Mouse (Mus musculus): Measurements from ENCODE around the gene Gbp3. TPM values are rescaled to one million over a fixed set of nuclear protein-coding genes. Genes with fewer than 3 reads are reported as not detected.

Gbp3 gene
- polyA plus RNA-seq, 1 experiment = 0.11 TPM

DNA sequence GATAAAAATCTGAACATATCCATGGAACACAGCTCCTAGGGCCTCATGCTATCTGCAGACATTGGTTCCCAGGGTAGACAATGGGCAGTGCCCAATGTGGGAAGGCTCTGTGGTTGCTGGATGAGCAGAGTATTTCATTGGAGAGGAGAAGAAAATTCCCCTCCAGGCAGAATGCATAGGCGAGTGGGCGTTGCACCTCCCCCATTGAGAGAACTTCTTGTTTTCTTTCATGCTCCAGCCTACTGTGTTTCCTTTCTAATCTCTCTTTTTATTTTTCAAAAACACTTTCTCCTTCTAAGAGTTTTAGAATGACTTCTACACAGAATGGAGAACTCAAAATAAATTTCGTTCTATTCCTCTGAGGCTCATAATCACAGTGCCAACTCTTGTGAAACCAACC, 58.8 kb downstream of the Gbp3 start:
- Histone ChIP-seq H3K79me2 (ENCODE audit: control insufficient read depth, insufficient read depth) (no peaks in the 10 kb centered on the region), H3K4me3 (no peak overlapping the region), H3K4me2 (ENCODE audit: low read depth) (no peak overlapping the region), H3K27me3 (ENCODE audit: control insufficient read depth, insufficient read depth, insufficient read length) (no peaks in the 10 kb centered on the region), H3ac (ENCODE audit: control insufficient read depth, insufficient read length) (no peak overlapping the region), H3K36me3 (ENCODE audit: control insufficient read depth, insufficient read depth) (no peaks in the 10 kb centered on the region)
- TF ChIP-seq TCF3 (IDR thresholded peaks at IDR 0.05; ENCODE audit: insufficient read length, low read depth) = no peak

DNA sequence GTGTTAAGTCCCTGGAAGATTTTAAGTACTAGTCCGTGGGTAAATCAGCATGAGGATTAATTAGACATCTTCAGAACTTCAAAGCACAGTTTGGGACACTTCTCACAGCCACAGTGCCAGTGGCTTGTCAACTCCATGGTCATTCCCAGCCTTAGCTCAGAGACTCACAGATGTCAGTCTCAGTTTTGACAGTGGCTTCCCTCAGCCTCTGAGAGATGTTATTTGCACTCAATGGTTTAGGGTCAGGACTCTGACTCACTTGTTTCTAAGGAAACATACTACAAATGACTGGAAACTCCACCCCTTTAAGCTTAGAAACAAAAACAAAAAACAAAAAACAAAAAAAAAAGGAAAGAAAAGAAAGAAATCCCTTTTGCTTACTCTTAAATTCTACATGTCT, 59.8 kb downstream of the Gbp3 start:
- no peak for TF ChIP-seq POLR2A (IDR thresholded peaks at IDR 0.05; ENCODE audit: insufficient read length, low read depth)
- TF ChIP-seq MAX (IDR thresholded peaks at IDR 0.05; ENCODE audit: low read depth) = no peak
- no peak for TF ChIP-seq TCF12 (IDR thresholded peaks at IDR 0.05; ENCODE audit: insufficient read depth, poor library complexity, severe bottlenecking)
- no peak for TF ChIP-seq TCF3 (IDR thresholded peaks at IDR 0.05; ENCODE audit: insufficient read length, low read depth)
- no peak for TF ChIP-seq SRF (IDR thresholded peaks at IDR 0.05; ENCODE audit: control insufficient read depth, insufficient read length, low read depth)
- no peak for TF ChIP-seq E2F4 (IDR thresholded peaks at IDR 0.05; ENCODE audit: insufficient read depth)
- TF ChIP-seq CEBPB (IDR thresholded peaks at IDR 0.05; ENCODE audit: insufficient read depth, poor library complexity, severe bottlenecking) = no peak
- TF ChIP-seq USF1 (IDR thresholded peaks at IDR 0.05; ENCODE audit: low read depth) = no peak
- no peak for TF ChIP-seq POLR2AphosphoS2 (IDR thresholded peaks at IDR 0.05; ENCODE audit: insufficient read length, low read depth)
- TF ChIP-seq MYOD1 (IDR thresholded peaks at IDR 0.05; ENCODE audit: control insufficient read depth in 1 of 3, insufficient read length in 2 of 3, low read depth in 2 of 3) = no peak
- no peak for TF ChIP-seq REST (IDR thresholded peaks at IDR 0.05; ENCODE audit: insufficient read depth, insufficient read length)
- TF ChIP-seq MYOG (IDR thresholded peaks at IDR 0.05; ENCODE audit: control insufficient read depth in 1 of 3, insufficient read depth in 1 of 3, insufficient read length in 2 of 3, low read depth in 2 of 3) = no peak
- H3K79me2 ChIP-seq (ENCODE audit: control insufficient read depth, insufficient read depth) = no peaks in the 10 kb centered on the region
- peak overlapping the region; percentile 95 for H3K4me2 ChIP-seq (ENCODE audit: low read depth)
- no peaks in the 10 kb centered on the region for H3K36me3 ChIP-seq (ENCODE audit: control insufficient read depth, insufficient read depth)
- no peaks in the 10 kb centered on the region for H3K27me3 ChIP-seq (ENCODE audit: control insufficient read depth, insufficient read depth, insufficient read length)
- peak overlapping the region; percentile 24 for H3K4me3 ChIP-seq
- no peak overlapping the region for H3ac ChIP-seq (ENCODE audit: control insufficient read depth, insufficient read length)

DNA sequence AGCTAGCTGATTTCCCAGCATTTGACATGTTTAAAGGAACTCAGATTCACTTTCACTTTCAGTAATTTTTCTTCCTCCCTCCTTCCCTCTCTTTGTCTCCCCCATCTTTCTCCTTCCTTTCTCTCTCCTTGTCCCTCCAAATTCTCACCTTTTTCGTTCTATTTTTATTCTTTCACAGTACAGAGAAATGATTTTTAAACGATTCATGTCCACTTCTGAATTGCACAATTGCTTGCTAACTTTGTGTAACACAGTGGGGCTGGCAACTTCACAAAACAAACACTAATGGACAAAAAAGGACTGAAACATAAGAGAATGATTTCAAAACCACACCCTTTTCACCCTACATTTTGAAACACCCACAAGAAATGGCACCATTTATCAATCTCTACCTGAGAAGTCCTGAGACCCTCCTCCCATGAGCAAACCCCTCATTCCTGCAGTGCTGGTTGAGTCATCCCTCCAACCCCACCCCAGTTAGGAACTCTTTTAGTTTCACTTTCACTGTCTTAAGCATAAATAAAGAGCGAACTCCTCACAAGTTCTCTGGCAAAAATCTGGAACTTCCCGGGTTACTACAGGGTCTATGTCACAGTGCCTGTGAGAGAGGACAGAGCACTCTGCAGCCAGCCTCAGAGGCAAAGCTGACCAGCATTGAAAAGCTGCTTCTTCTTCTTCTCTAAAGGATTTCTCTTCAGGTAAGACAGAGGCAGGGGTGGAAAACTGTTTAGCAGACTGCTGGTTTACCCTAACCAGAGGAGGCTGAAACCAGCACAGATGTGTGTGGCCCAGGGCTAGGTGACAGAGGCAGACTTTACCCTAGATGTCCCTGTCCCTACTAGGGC, 60.5 kb downstream of the Gbp3 start, which contains the start of gene Gbp2:
TSS of gene Gbp2 (plus strand) at position 492 of the 845 bp plus-strand sequence.
- no peak for TF ChIP-seq SRF (IDR thresholded peaks at IDR 0.05; ENCODE audit: control insufficient read depth, insufficient read length, low read depth)
- peak; percentile 93 for TF ChIP-seq CEBPB (IDR thresholded peaks at IDR 0.05; ENCODE audit: insufficient read depth, poor library complexity, severe bottlenecking)
- peak within 1 kb of the TSS; percentile 95 for H3K4me2 ChIP-seq (ENCODE audit: low read depth)
- H3K79me2 ChIP-seq (ENCODE audit: control insufficient read depth, insufficient read depth) = no peaks in the 10 kb centered on the region
- H3K36me3 ChIP-seq (ENCODE audit: control insufficient read depth, insufficient read depth) = no peaks in the 10 kb centered on the region
- no peak within 1 kb of the TSS for H3ac ChIP-seq (ENCODE audit: control insufficient read depth, insufficient read length)
- H3K4me3 ChIP-seq = peak within 1 kb of the TSS; percentile 24
- no peaks in the 10 kb centered on the region for H3K27me3 ChIP-seq (ENCODE audit: control insufficient read depth, insufficient read depth, insufficient read length)

DNA sequence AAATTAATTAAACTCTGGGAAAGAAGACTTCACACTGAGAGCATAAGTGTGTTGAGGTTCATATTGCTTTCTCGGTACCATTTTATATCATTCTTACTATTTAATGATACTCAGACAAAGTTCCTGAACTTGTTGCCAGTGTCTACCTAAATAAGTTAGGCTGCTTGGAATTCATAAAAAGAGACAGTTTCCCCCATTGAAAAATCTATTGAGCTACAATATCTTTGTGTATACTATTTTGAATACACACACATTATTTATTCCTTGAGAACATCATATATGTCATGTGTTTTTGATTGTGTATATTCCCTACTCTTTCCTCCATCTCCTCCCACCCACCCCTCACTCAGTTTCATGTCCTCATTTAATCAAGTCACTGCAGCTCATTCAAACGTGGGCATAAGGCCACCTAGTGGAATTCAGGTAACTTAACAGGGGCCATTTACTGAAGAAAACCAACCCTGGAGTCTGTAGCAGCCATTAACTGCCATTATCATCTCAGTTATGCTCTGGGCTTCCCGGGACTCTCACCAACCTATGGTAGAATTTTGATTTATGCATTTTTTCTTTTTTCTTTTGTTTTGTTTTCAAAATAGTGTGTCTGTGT, 61.2 kb downstream of the Gbp3 start:
- no peaks in the 10 kb centered on the region for H3K36me3 ChIP-seq (ENCODE audit: control insufficient read depth, insufficient read depth)
- peak overlapping the region; percentile 24 for H3K4me3 ChIP-seq
- H3K79me2 ChIP-seq (ENCODE audit: control insufficient read depth, insufficient read depth) = no peaks in the 10 kb centered on the region
- no peak for TF ChIP-seq USF1 (IDR thresholded peaks at IDR 0.05; ENCODE audit: low read depth)
- no peak for TF ChIP-seq MAX (IDR thresholded peaks at IDR 0.05; ENCODE audit: low read depth)
- no peak for TF ChIP-seq MYOD1 (IDR thresholded peaks at IDR 0.05; ENCODE audit: control insufficient read depth in 1 of 3, insufficient read length in 2 of 3, low read depth in 2 of 3)
- TF ChIP-seq E2F4 (IDR thresholded peaks at IDR 0.05; ENCODE audit: insufficient read depth) = no peak
- no peak for TF ChIP-seq MYOG (IDR thresholded peaks at IDR 0.05; ENCODE audit: control insufficient read depth in 1 of 3, insufficient read depth in 1 of 3, insufficient read length in 2 of 3, low read depth in 2 of 3)
- TF ChIP-seq POLR2A (IDR thresholded peaks at IDR 0.05; ENCODE audit: insufficient read length, low read depth) = no peak
- TF ChIP-seq POLR2AphosphoS2 (IDR thresholded peaks at IDR 0.05; ENCODE audit: insufficient read length, low read depth) = no peak
- TF ChIP-seq CEBPB (IDR thresholded peaks at IDR 0.05; ENCODE audit: insufficient read depth, poor library complexity, severe bottlenecking) = no peak
- TF ChIP-seq SRF (IDR thresholded peaks at IDR 0.05; ENCODE audit: control insufficient read depth, insufficient read length, low read depth) = no peak
- no peak for TF ChIP-seq TCF3 (IDR thresholded peaks at IDR 0.05; ENCODE audit: insufficient read length, low read depth)
- TF ChIP-seq REST (IDR thresholded peaks at IDR 0.05; ENCODE audit: insufficient read depth, insufficient read length) = no peak
- TF ChIP-seq TCF12 (IDR thresholded peaks at IDR 0.05; ENCODE audit: insufficient read depth, poor library complexity, severe bottlenecking) = no peak
- H3K27me3 ChIP-seq (ENCODE audit: control insufficient read depth, insufficient read depth, insufficient read length) = no peaks in the 10 kb centered on the region
- H3ac ChIP-seq (ENCODE audit: control insufficient read depth, insufficient read length) = no peak overlapping the region
- peak overlapping the region; percentile 95 for H3K4me2 ChIP-seq (ENCODE audit: low read depth)

Other genes with a start within 250 kb of the Gbp3 start
- gene Pdlim5, start 164.3 kb upstream of the Gbp3 start, polyA plus RNA-seq (2012; fragmentation: generic; extraction: Trizol) = 63.4 TPM
- gene Gbp5, start 66.0 kb upstream of the Gbp3 start, polyA plus RNA-seq (2012; fragmentation: generic; extraction: Trizol) = not detected
- gene Gbp7, start 29.7 kb upstream of the Gbp3 start, polyA plus RNA-seq (2012; fragmentation: generic; extraction: Trizol) = 0.05 TPM
- 0.22 TPM for gene Gbp2b, start 34.8 kb downstream of the Gbp3 start, polyA plus RNA-seq (2012; fragmentation: generic; extraction: Trizol)
- 0.82 TPM for gene Gbp2, start 60.6 kb downstream of the Gbp3 start, polyA plus RNA-seq (2012; fragmentation: generic; extraction: Trizol)
- 1.9 TPM for gene Kyat3, start 141.0 kb downstream of the Gbp3 start, polyA plus RNA-seq (2012; fragmentation: generic; extraction: Trizol)
- 21.6 TPM for gene Gtf2b, start 205.0 kb downstream of the Gbp3 start, polyA plus RNA-seq (2012; fragmentation: generic; extraction: Trizol)